Mouse (Mus musculus) testis, adult 2 months (tissue): ENCODE data around the gene Rprd1b. TPM values are rescaled to one million over a fixed set of nuclear protein-coding genes. Genes with fewer than 3 reads are reported as not detected.

ENCODE experiments used
- H3K27ac ChIP-seq: fragments of 200-500 bp; 2 replicates; pipeline ENCODE4 v1.5.1; 2012; ENCODE audit warnings: low read depth, low read length; ENCODE audit not compliant: control insufficient read depth, insufficient read depth
- H3K27me3 ChIP-seq: fragments of 200-500 bp; 2 replicates; pipeline ENCODE4 v1.6.1; 2012; ENCODE audit warnings: mild to moderate bottlenecking, low read length, moderate library complexity; ENCODE audit not compliant: control insufficient read depth, insufficient read depth
- H3K36me3 ChIP-seq: fragments of 200-500 bp; 2 replicates; pipeline ENCODE4 v1.6.1; 2012; ENCODE audit warnings: mild to moderate bottlenecking, low read length; ENCODE audit not compliant: control insufficient read depth, insufficient read depth
- H3K4me1 ChIP-seq: fragments of 200-500 bp; 2 replicates; pipeline ENCODE4 v1.6.1; 2012; ENCODE audit warnings: low read length; ENCODE audit not compliant: control insufficient read depth, insufficient read depth
- H3K4me3 ChIP-seq: fragments of 200-500 bp; 2 replicates; pipeline ENCODE4 v1.5.1; 2012; ENCODE audit warnings: low read depth, mild to moderate bottlenecking, low read length, moderate library complexity, mixed read lengths; ENCODE audit not compliant: control insufficient read depth
- CTCF ChIP-seq: fragments of 200-500 bp; IDR thresholded peaks from 2 replicates; pipeline ENCODE4 v1.5.1; 2012; ENCODE audit warnings: low read depth, mild to moderate bottlenecking, inconsistent platforms, low read length, moderate library complexity; ENCODE audit not compliant: control insufficient read depth, insufficient read depth, insufficient replicate concordance
- POLR2A ChIP-seq: fragments of 200-500 bp; IDR thresholded peaks from 2 replicates; pipeline ENCODE4 v1.6.1; 2012; ENCODE audit warnings: low read depth, mild to moderate bottlenecking, inconsistent platforms, low read length, moderate library complexity; ENCODE audit not compliant: control insufficient read depth
- polyA plus RNA-seq: library from polyadenylated mRNA; depleted of rRNA; stranded (reverse); fragments of >200 nt; gene quantifications from 2 replicates; pipeline ENCODE4 v1.2.3, GENCODE M21; 2012

Rprd1b gene
- polyA plus RNA-seq, 1 experiment = 7.3 TPM

DNA sequence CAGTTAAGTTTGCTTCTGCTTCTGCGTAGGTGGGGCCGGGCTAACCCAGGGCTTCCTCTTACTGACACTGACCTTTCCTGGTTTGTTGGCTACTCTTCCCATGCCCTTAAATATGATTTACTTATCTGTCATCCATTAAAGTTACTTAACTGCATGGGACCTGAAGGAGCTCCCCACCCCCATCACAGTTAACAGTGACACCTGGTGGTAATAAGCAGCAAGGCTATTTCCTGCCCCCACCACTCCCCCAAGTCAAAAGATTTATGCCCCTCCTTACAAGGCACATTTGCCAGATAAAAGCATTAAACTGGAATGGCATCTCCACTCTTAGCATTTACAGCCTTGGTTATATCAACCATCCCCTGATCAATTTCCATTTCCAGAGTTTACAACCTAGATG lies 38.4 kb upstream of the Rprd1b start:
- no peaks in the 10 kb centered on the region; the same call in 1 of the 2 replicates for H3K36me3 ChIP-seq

DNA sequence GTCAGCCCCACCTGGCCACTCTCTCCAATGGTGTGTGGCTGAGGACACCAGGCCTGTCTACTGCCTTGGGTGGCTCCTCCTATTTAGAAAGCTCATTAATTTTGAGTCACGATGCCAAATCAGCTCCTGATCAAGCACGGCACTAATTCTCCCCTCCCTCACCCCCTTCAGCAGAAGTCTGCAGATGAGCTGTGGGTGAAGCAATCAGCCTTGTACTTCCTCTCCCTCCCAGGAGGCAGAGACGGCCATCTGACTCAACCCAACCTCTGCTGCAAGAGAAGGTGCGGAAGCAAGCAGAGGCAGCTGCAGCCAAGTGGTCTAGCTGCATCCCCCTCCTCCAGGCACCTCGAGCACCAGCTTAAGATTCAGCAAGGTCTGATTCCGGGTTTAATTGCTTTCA lies 37.3 kb upstream of the Rprd1b start:
- no peaks in the 10 kb centered on the region for H3K4me1 ChIP-seq
- TF ChIP-seq POLR2A (no peak), CTCF (no peak)
- no peak overlapping the region for H3K4me3 ChIP-seq
- no peaks in the 10 kb centered on the region for H3K27me3 ChIP-seq
- no peak overlapping the region for H3K27ac ChIP-seq
- H3K36me3 ChIP-seq = peaks cover under 1% of the 10 kb centered on the region; the same call in 1 of the 2 replicates

More for the DNA sequence above, 38.4 kb upstream of the Rprd1b start:
- peak overlapping the region; percentile 77 for H3K4me3 ChIP-seq
- no peaks in the 10 kb centered on the region for H3K27me3 ChIP-seq
- H3K27ac ChIP-seq = no peak overlapping the region
- H3K4me1 ChIP-seq = no peaks in the 10 kb centered on the region
- TF ChIP-seq POLR2A (no peak), CTCF (no peak)

GRCm38 (mm10) chr2:157992501-157992900 lies 35.8 kb upstream of the Rprd1b start:
- Histone ChIP-seq H3K27ac (no peak overlapping the region), H3K27me3 (no peaks in the 10 kb centered on the region), H3K36me3 (peaks cover 1% of the 10 kb centered on the region; the same call in 1 of the 2 replicates), H3K4me3 (no peak overlapping the region), H3K4me1 (no peaks in the 10 kb centered on the region)
- TF ChIP-seq POLR2A (no peak), CTCF (no peak)

DNA sequence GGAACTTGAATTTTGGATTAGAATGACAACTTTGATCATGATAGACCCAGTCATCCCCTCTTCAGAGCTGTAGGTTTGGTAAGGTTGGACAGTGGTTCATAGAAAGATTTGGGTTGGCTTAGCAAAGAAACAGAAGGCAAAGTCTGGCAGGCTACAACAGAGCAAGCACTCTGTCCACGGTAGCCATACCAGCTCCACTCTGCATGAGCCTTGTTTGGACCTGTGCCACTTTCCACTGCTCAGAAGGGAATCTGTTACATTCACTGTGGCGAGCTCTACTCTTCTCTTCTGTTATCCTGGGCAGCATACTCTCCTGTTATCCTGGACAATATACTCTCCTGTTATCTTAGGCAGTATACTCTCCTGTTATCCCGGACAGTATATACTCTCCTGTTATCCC lies 29.5 kb upstream of the Rprd1b start:
- H3K4me1 ChIP-seq = no peaks in the 10 kb centered on the region
- no peak overlapping the region for H3K4me3 ChIP-seq
- H3K27ac ChIP-seq = no peak overlapping the region
- TF ChIP-seq POLR2A (no peak), CTCF (no peak)
- H3K36me3 ChIP-seq = 0 out of 2 replicates have a peak, but pooled peaks cover 1% of the 10 kb centered on the region
- H3K27me3 ChIP-seq = no peaks in the 10 kb centered on the region

DNA sequence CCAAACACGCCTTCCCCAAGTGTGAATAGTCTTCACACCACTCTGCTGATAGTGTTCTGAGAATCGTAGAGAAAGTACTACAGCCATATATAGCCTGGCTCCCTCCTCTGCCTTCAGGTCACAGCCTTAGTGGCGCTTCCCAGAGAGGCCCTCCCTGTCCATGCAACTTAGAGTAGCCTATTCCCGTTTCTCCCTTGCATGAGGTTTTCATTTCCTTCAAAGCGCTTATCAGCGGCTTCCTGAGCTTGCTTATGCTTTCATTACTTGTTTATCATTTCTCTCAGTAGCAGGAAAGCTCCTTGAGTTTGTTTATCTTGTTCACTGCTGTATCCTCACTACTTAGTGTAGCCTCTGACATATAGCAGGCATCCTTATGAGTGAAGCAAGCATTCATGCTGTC lies 23.7 kb upstream of the Rprd1b start:
- H3K27ac ChIP-seq = no peak overlapping the region
- no peaks in the 10 kb centered on the region for H3K27me3 ChIP-seq
- H3K36me3 ChIP-seq = no peaks in the 10 kb centered on the region; the same call in none of the 2 replicates
- H3K4me3 ChIP-seq = no peak overlapping the region
- TF ChIP-seq POLR2A (no peak), CTCF (no peak)
- H3K4me1 ChIP-seq = no peaks in the 10 kb centered on the region

DNA sequence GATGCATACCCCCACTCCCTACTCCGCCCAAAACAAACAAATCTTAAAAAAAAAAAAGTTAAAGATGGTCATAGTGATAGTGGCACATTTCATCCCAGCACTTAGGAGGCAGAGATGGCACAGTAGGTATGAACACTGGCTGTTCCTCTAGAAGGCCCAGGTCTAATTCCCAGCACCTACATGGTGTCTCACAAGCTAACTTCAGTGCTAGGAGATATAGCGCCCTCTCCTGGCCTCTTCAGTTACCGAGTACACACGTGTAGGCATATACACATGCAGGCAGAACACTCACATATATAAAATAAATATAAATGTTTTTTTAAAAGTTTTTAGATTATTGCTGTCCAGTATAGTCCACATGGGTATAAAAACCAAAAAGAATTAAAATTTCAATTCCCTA lies 22.7 kb upstream of the Rprd1b start:
- Histone ChIP-seq H3K4me1 (no peaks in the 10 kb centered on the region), H3K27ac (no peak overlapping the region), H3K4me3 (no peak overlapping the region), H3K27me3 (no peaks in the 10 kb centered on the region), H3K36me3 (no peaks in the 10 kb centered on the region; the same call in none of the 2 replicates)
- TF ChIP-seq POLR2A (no peak), CTCF (no peak)

DNA sequence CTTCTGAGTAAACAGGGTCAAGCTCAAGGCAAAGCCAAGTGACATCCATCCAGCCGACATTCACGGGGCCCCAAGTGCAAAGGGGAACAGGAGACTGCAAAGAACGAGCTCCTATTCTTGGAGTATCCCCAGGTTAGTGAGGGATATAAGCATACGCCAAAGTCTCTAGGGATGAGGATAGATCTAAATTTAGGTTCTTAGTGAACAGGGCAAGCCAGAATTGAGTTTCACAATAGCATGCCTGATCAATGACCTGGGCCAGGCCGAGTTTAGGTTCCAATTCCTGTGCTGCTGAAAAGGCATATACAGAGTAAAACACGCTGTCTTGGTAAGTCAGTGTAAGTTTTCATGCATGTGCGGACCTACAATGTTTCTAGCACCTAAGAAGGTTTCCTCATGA lies 18.9 kb upstream of the Rprd1b start:
- H3K27me3 ChIP-seq = no peaks in the 10 kb centered on the region
- H3K27ac ChIP-seq = no peak overlapping the region
- H3K4me3 ChIP-seq = no peak overlapping the region
- no peaks in the 10 kb centered on the region; the same call in none of the 2 replicates for H3K36me3 ChIP-seq
- TF ChIP-seq POLR2A (no peak), CTCF (no peak)
- no peaks in the 10 kb centered on the region for H3K4me1 ChIP-seq

- Histone ChIP-seq H3K27me3 (no peaks in the 10 kb centered on the region), H3K4me3 (no peak overlapping the region), H3K4me1 (no peaks in the 10 kb centered on the region), H3K36me3 (no peaks in the 10 kb centered on the region; the same call in 1 of the 2 replicates), H3K27ac (no peak overlapping the region)
- no peak for TF ChIP-seq POLR2A
- TF ChIP-seq CTCF = no peak
These were observed 15.7 kb upstream of the Rprd1b start for GRCm38 (mm10) chr2:158012608-158013007.
